8 mouse cellular contexts compared by ENCODE assay signal in the genomic region with DNA sequence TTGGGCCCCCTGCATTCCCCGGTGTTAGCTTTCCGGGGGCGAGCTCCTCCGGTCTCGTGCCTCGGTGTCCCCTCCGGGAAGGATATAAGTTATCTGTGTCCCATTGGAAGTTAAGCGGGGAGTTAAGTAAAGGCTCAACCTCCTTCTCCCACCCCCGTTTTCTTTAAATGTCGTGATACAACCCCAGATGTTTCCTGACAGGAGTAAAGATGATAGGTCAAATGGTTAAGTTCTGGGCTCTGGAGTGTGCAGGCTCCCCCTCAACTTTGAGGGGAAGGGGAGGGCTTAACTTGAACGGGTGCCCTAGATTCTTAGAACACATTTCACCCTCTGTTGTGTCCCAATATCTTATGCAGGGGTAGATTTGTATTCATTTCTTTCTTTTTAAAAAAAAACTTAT. TPM values are rescaled to one million over a fixed set of nuclear protein-coding genes. Genes with fewer than 3 reads are reported as not detected.
DNase-seq lines count a peak whose midpoint lies in the region; ATAC-seq and TF ChIP-seq lines count a peak whose summit lies in the region.

No protein-coding gene starts in this region.

- 1% methylated on average over 11 of the region's 11 CpGs for WGBS in heart, embryonic 16.5 days
- WGBS in midbrain, embryonic 10.5 days: 0% methylated on average over 11 of the region's 11 CpGs

- H3K4me3 ChIP-seq in heart, embryonic 16.5 days (ENCODE audit: low read length): peak overlapping the region; percentile 87
- H3K4me3 ChIP-seq in G1E (ENCODE audit: low read depth, low read length): peak overlapping the region; percentile 86
- H3K4me3 ChIP-seq in midbrain, embryonic 10.5 days: peak overlapping the region; percentile 97

- ATAC-seq in heart, embryonic 16.5 days (replicated peaks; ENCODE audit: extremely low read depth, insufficient read depth, low FRiP score): no peak
- no peak for ATAC-seq in G1E (ENCODE audit: extremely low read depth, insufficient number of reproducible peaks, low FRiP score, poor library complexity, severe bottlenecking)
- ATAC-seq in granulocyte monocyte progenitor cell, adult 5-6 weeks (replicated peaks; ENCODE audit: poor library complexity, severe bottlenecking): 0 out of 2 replicates have a peak, but pooled peaks have one; percentile 8

- H3K9ac ChIP-seq in heart, embryonic 16.5 days (ENCODE audit: low read length): peak overlapping the region; percentile 97

- no peak for TF ChIP-seq CTCF in G1E (IDR thresholded peaks at IDR 0.05; ENCODE audit: low read depth, low read length)

- H3K4me1 ChIP-seq in heart, embryonic 16.5 days (ENCODE audit: control insufficient read depth, insufficient read depth, low read length): peaks cover 26% of the 10 kb centered on the region
- peaks cover 62% of the 10 kb centered on the region for H3K4me1 ChIP-seq in G1E (ENCODE audit: insufficient read depth, low read depth, low read length)
- peaks cover 46% of the 10 kb centered on the region for H3K4me1 ChIP-seq in midbrain, embryonic 10.5 days

- peak overlapping the region; percentile 73 for H3K4me2 ChIP-seq in heart, embryonic 16.5 days (ENCODE audit: low read depth, low read length)

- peaks cover 45% of the 10 kb centered on the region for H3K36me3 ChIP-seq in heart, embryonic 16.5 days (ENCODE audit: control insufficient read depth, insufficient read depth)
- peaks cover 65% of the 10 kb centered on the region for H3K36me3 ChIP-seq in G1E (replicated peaks)
- H3K36me3 ChIP-seq in midbrain, embryonic 10.5 days: peaks cover 68% of the 10 kb centered on the region

- H3K27me3 ChIP-seq in heart, embryonic 16.5 days (ENCODE audit: control insufficient read depth, insufficient read depth, low read length): no peaks in the 10 kb centered on the region
- no peaks in the 10 kb centered on the region for H3K27me3 ChIP-seq in G1E (ENCODE audit: insufficient read depth, low read length)
- no peaks in the 10 kb centered on the region for H3K27me3 ChIP-seq in midbrain, embryonic 10.5 days (ENCODE audit: low read depth, poor library complexity, severe bottlenecking)

- H3K9me3 ChIP-seq in heart, embryonic 16.5 days (replicated peaks; ENCODE audit: control insufficient read depth, low read length): no peaks in the 10 kb centered on the region
- no peaks in the 10 kb centered on the region for H3K9me3 ChIP-seq in G1E (replicated peaks)
- no peaks in the 10 kb centered on the region for H3K9me3 ChIP-seq in midbrain, embryonic 10.5 days (replicated peaks)

- peak overlapping the region; percentile 91 for H3K27ac ChIP-seq in heart, embryonic 16.5 days (ENCODE audit: low read length)
- H3K27ac ChIP-seq in midbrain, embryonic 10.5 days (replicated peaks): peak overlapping the region; percentile 97

- no peak for DNase-seq in heart, adult 11 months
- DNase-seq in G1E (ENCODE audit: low spot score): peak; percentile 53
- DNase-seq in midbrain, embryonic 10.5 days (ENCODE audit: low spot score): no peak
- no peak for DNase-seq in cerebellum, postnatal 25 days
- DNase-seq in left cerebral cortex, adult 18-20 months (ENCODE audit: low spot score in 2 of 2): no peak
- no peak for DNase-seq in c-Kit-positive CD71-positive TER-119-positive erythroid progenitor cells, embryonic 14.5 days (ENCODE audit: low spot score)

RNA-seq across cellular contexts. Expression of gene Cstf1, which starts 0.8 kb away (rescaled TPM):
- 24.5 and 32.2 TPM in 2 replicates for polyA plus RNA-seq in heart, embryonic 16.5 days (2015; fragmentation: Nextera tagmentation; extraction: Ambion mirVana)
- 74.9 and 88.9 TPM in 2 replicates for total RNA-seq in G1E (2014; fragmentation: Nextera tagmentation)
- total RNA-seq in G1E (2017): 34.2 and 42.7 TPM in 2 replicates
- 11.3 and 19.1 TPM in 2 replicates for polyA plus RNA-seq in G1E (2012)
- 21.5 and 32.6 TPM in 2 replicates for total RNA-seq in granulocyte monocyte progenitor cell, adult 5-6 weeks (2014; fragmentation: Nextera tagmentation)
- 33.3 and 38.9 TPM in 2 replicates for total RNA-seq in granulocyte monocyte progenitor cell, adult 5-6 weeks (2017)
- 51.0 and 58.0 TPM in 2 replicates for polyA plus RNA-seq in midbrain, embryonic 10.5 days (2016; fragmentation: Nextera tagmentation; extraction: Ambion mirVana)
- 10 to 100 TPM; 20.4 to 23.4 TPM for total RNA-seq in left cerebral cortex, adult 18-20 months (2021)

RNA-seq across cellular contexts. Expression of gene Aurka, which starts 0.9 kb away (rescaled TPM):
- polyA plus RNA-seq in heart, embryonic 16.5 days (2015; fragmentation: Nextera tagmentation; extraction: Ambion mirVana): 88.1 and 92.4 TPM in 2 replicates
- 112 and 159 TPM in 2 replicates for total RNA-seq in G1E (2014; fragmentation: Nextera tagmentation)
- 63.1 and 71.0 TPM in 2 replicates for total RNA-seq in G1E (2017)
- polyA plus RNA-seq in G1E (2012): 9.7 and 22.0 TPM in 2 replicates
- 18.5 and 36.9 TPM in 2 replicates for total RNA-seq in granulocyte monocyte progenitor cell, adult 5-6 weeks (2014; fragmentation: Nextera tagmentation)
- 64.5 and 80.8 TPM in 2 replicates for total RNA-seq in granulocyte monocyte progenitor cell, adult 5-6 weeks (2017)
- polyA plus RNA-seq in midbrain, embryonic 10.5 days (2016; fragmentation: Nextera tagmentation; extraction: Ambion mirVana): 196 and 221 TPM in 2 replicates
- total RNA-seq in left cerebral cortex, adult 18-20 months (2021): 1 to 10 TPM in 1 of 2 experiments, under 1 TPM in 1; 0.70 to 1.0 TPM

RNA-seq across cellular contexts. Expression of gene Cass4, which starts 22.3 kb away (rescaled TPM):
- polyA plus RNA-seq in heart, embryonic 16.5 days (2015; fragmentation: Nextera tagmentation; extraction: Ambion mirVana): 1.0 TPM in 2 replicates
- total RNA-seq in G1E (2014; fragmentation: Nextera tagmentation): 0.83 TPM in 1 of 2 replicates, not detected in the other
- total RNA-seq in G1E (2017): 0.46 and 0.87 TPM in 2 replicates
- 0.16 and 0.20 TPM in 2 replicates for polyA plus RNA-seq in G1E (2012)
- 0.41 and 0.64 TPM in 2 replicates for total RNA-seq in granulocyte monocyte progenitor cell, adult 5-6 weeks (2014; fragmentation: Nextera tagmentation)
- 0.93 and 1.4 TPM in 2 replicates for total RNA-seq in granulocyte monocyte progenitor cell, adult 5-6 weeks (2017)
- polyA plus RNA-seq in midbrain, embryonic 10.5 days (2016; fragmentation: Nextera tagmentation; extraction: Ambion mirVana): 0.21 and 0.25 TPM in 2 replicates
- under 1 TPM; 0.35 to 0.42 TPM for total RNA-seq in left cerebral cortex, adult 18-20 months (2021)

RNA-seq across cellular contexts. Expression of gene Fam210b, which starts 25.9 kb away (rescaled TPM):
- 13.3 and 15.0 TPM in 2 replicates for polyA plus RNA-seq in heart, embryonic 16.5 days (2015; fragmentation: Nextera tagmentation; extraction: Ambion mirVana)
- 32.5 and 37.9 TPM in 2 replicates for total RNA-seq in G1E (2014; fragmentation: Nextera tagmentation)
- total RNA-seq in G1E (2017): 10.7 and 11.0 TPM in 2 replicates
- 14.7 and 18.1 TPM in 2 replicates for polyA plus RNA-seq in G1E (2012)
- 3.9 and 4.8 TPM in 2 replicates for total RNA-seq in granulocyte monocyte progenitor cell, adult 5-6 weeks (2014; fragmentation: Nextera tagmentation)
- 1.4 and 2.8 TPM in 2 replicates for total RNA-seq in granulocyte monocyte progenitor cell, adult 5-6 weeks (2017)
- polyA plus RNA-seq in midbrain, embryonic 10.5 days (2016; fragmentation: Nextera tagmentation; extraction: Ambion mirVana): 24.3 and 33.1 TPM in 2 replicates
- total RNA-seq in left cerebral cortex, adult 18-20 months (2021): 10 to 100 TPM; 12.0 to 12.3 TPM

Comparison
In these comparisons a context has a peak if more than half of its experiments do, and no peak if none do; other contexts are left out.
1. RNA of gene Aurka, which starts 0.9 kb away (total RNA-seq): 63.1 to 159 TPM in G1E and 18.5 to 80.8 TPM in granulocyte monocyte progenitor cell, adult 5-6 weeks; 0.70 to 1.0 TPM in left cerebral cortex, adult 18-20 months; every median in the first group is over 4 times any median in the second.
2. Peak in every context shown above with its lines, with median percentiles within 50 percentile points of each other: H3K4me3 ChIP-seq.